In genomic region chr10:88405812-88406211, GRCm38 (mm10) we compare ENCODE assay signal across 15 mouse cellular contexts. TPM values are rescaled to one million over a fixed set of nuclear protein-coding genes. Genes with fewer than 3 reads are reported as not detected.
DNase-seq lines count a peak whose midpoint lies in the region; ATAC-seq and TF ChIP-seq lines count a peak whose summit lies in the region.
"Had no signal": no experiment of that assay in that cellular context is flagged by ENCODE, and none has a peak within 500 bp of the region (broad histone marks: within the 10 kb centered on the region; RNA-seq: fewer than 3 reads in every experiment).

No protein-coding gene starts in this region.

- TF ChIP-seq POLR2A in kidney, adult 2 months (IDR thresholded peaks at IDR 0.05; ENCODE audit: low read depth, low read length), result no peak
- TF ChIP-seq POLR2A in myocyte (IDR thresholded peaks at IDR 0.05; ENCODE audit: insufficient read length, low read depth), result no peak

- H3K4me1 ChIP-seq in kidney, adult 2 months (ENCODE audit: control insufficient read depth, insufficient read depth, low read length), result peaks cover 4% of the 10 kb centered on the region; the same call in 1 of the 2 replicates
- H3K4me1 ChIP-seq in kidney, embryonic 15.5 days, result no peaks in the 10 kb centered on the region
- H3K4me1 ChIP-seq in heart, embryonic 15.5 days (replicated peaks), result peaks cover 20% of the 10 kb centered on the region
- H3K4me1 ChIP-seq: forebrain, embryonic 10.5 days had no signal

- no peak for TF ChIP-seq CTCF in kidney, adult 2 months (conservative IDR thresholded peaks at IDR 0.05; ENCODE audit: insufficient read depth, insufficient read length, low read depth, low read length)

- no peak overlapping the region for H3K4me2 ChIP-seq in kidney, embryonic 15.5 days
- H3K4me2 ChIP-seq in heart, embryonic 15.5 days, result no peak overlapping the region
- peak overlapping the region; percentile 52 for H3K4me2 ChIP-seq in myocyte (ENCODE audit: low read depth)
- H3K4me2 ChIP-seq: heart, embryonic 13.5 days had no signal

- H3K79me2 ChIP-seq in myocyte (ENCODE audit: control insufficient read depth, insufficient read depth), result no peaks in the 10 kb centered on the region

- no peaks in the 10 kb centered on the region for H3K36me3 ChIP-seq in kidney, adult 2 months (ENCODE audit: control insufficient read depth, insufficient read depth, low read length)
- peaks cover 12% of the 10 kb centered on the region; the same call in 1 of the 2 replicates for H3K36me3 ChIP-seq in kidney, embryonic 15.5 days
- H3K36me3 ChIP-seq in heart, embryonic 15.5 days, result peaks cover 4% of the 10 kb centered on the region; the same call in 1 of the 2 replicates
- H3K36me3 ChIP-seq in myocyte (ENCODE audit: control insufficient read depth, insufficient read depth), result no peaks in the 10 kb centered on the region

- 22% methylated on average over 7 of the region's 7 CpGs for WGBS in kidney, adult 2 months
- WGBS in kidney, embryonic 15.5 days, result 58% methylated on average over 7 of the region's 7 CpGs
- 64% methylated on average over 7 of the region's 7 CpGs for WGBS in heart, embryonic 15.5 days

- no peaks in the 10 kb centered on the region for H3K9me3 ChIP-seq in kidney, embryonic 15.5 days (replicated peaks)
- H3K9me3 ChIP-seq in heart, embryonic 15.5 days (replicated peaks), result no peaks in the 10 kb centered on the region
- H3K9me3 ChIP-seq: forebrain, embryonic 10.5 days; heart, embryonic 13.5 days had no signal

- no peaks in the 10 kb centered on the region for H3K27me3 ChIP-seq in kidney, adult 2 months (replicated peaks; ENCODE audit: control insufficient read depth, insufficient read depth, low read length)
- no peaks in the 10 kb centered on the region for H3K27me3 ChIP-seq in kidney, embryonic 15.5 days
- H3K27me3 ChIP-seq in heart, embryonic 15.5 days, result no peaks in the 10 kb centered on the region
- H3K27me3 ChIP-seq in myocyte (ENCODE audit: control insufficient read depth, insufficient read depth, insufficient read length), result no peaks in the 10 kb centered on the region
- H3K27me3 ChIP-seq: heart, embryonic 13.5 days had no signal

- no peak for ATAC-seq in kidney, embryonic 15.5 days (replicated peaks; ENCODE audit: low FRiP score)
- no peak for ATAC-seq in heart, embryonic 15.5 days (replicated peaks; ENCODE audit: insufficient number of reproducible peaks, insufficient read depth, low FRiP score, low read depth)

- no peak overlapping the region for H3K9ac ChIP-seq in kidney, embryonic 15.5 days
- no peak overlapping the region for H3K9ac ChIP-seq in heart, embryonic 15.5 days
- H3K9ac ChIP-seq: heart, embryonic 13.5 days had no signal

- H3K27ac ChIP-seq in kidney, adult 2 months (ENCODE audit: insufficient read depth, low read depth, low read length), result no peak overlapping the region
- no peak overlapping the region for H3K27ac ChIP-seq in kidney, embryonic 15.5 days
- H3K27ac ChIP-seq in heart, embryonic 15.5 days, result peak overlapping the region; percentile 28; the same call in 1 of the 2 replicates
- H3K27ac ChIP-seq: forebrain, embryonic 10.5 days; heart, embryonic 13.5 days had no signal

- no peak overlapping the region for H3K4me3 ChIP-seq in kidney, adult 2 months (ENCODE audit: insufficient read depth, low read depth, low read length)
- no peak overlapping the region for H3K4me3 ChIP-seq in kidney, embryonic 15.5 days (replicated peaks)
- H3K4me3 ChIP-seq in heart, embryonic 15.5 days, result no peak overlapping the region
- no peak overlapping the region for H3K4me3 ChIP-seq in myocyte
- H3K4me3 ChIP-seq: forebrain, embryonic 10.5 days; heart, embryonic 13.5 days had no signal

- DNase-seq in adrenal gland, postnatal 14 days, result peak; percentile 23
- DNase-seq in adrenal gland, postnatal 10 days, result no peak
- DNase-seq in kidney, adult 2 months, result peak; percentile 45
- no peak for DNase-seq in urinary bladder, postnatal 4 days (ENCODE audit: low spot score in 2 of 2)
- no peak for DNase-seq in spleen, adult 12 weeks (ENCODE audit: low spot score)
- DNase-seq: liver; lung, postnatal 4 days had no signal

- no peak overlapping the region for H3ac ChIP-seq in myocyte (ENCODE audit: control insufficient read depth, insufficient read length)

TF ChIP-seq in myocyte, 11 proteins besides CTCF, POLR2A, EP300 and RAD21:
- TF ChIP-seq TCF12 (IDR thresholded peaks at IDR 0.05; ENCODE audit: insufficient read depth, poor library complexity, severe bottlenecking) (no peak), USF1 (IDR thresholded peaks at IDR 0.05; ENCODE audit: low read depth) (no peak), MAX (IDR thresholded peaks at IDR 0.05; ENCODE audit: low read depth) (no peak), MYOG (IDR thresholded peaks at IDR 0.05; ENCODE audit: control insufficient read depth in 1 of 3, insufficient read depth in 1 of 3, insufficient read length in 2 of 3, low read depth in 2 of 3) (no peak), POLR2AphosphoS2 (IDR thresholded peaks at IDR 0.05; ENCODE audit: insufficient read length, low read depth) (no peak), MYOD1 (IDR thresholded peaks at IDR 0.05; ENCODE audit: control insufficient read depth in 1 of 3, insufficient read length in 2 of 3, low read depth in 2 of 3) (no peak), CEBPB (IDR thresholded peaks at IDR 0.05; ENCODE audit: insufficient read depth, poor library complexity, severe bottlenecking) (no peak), E2F4 (IDR thresholded peaks at IDR 0.05; ENCODE audit: insufficient read depth) (no peak), REST (IDR thresholded peaks at IDR 0.05; ENCODE audit: insufficient read depth, insufficient read length) (no peak), SRF (IDR thresholded peaks at IDR 0.05; ENCODE audit: control insufficient read depth, insufficient read length, low read depth) (no peak), TCF3 (IDR thresholded peaks at IDR 0.05; ENCODE audit: insufficient read length, low read depth) (no peak)

RNA-seq across cellular contexts. Expression of gene Gnptab, which starts 26.9 kb away (rescaled TPM):
- 25.0 and 26.1 TPM in 2 replicates for total RNA-seq in adrenal gland, postnatal 14 days (2021)
- total RNA-seq in adrenal gland, postnatal 10 days (2021), result 10 to 100 TPM; 20.0 to 33.8 TPM
- 12.6 and 12.8 TPM in 2 replicates for polyA plus RNA-seq in kidney, adult 2 months (2012; rRNA removed)
- 12.4 and 14.3 TPM in 2 replicates for polyA plus RNA-seq in kidney, embryonic 15.5 days (2015; fragmentation: Nextera tagmentation; extraction: Ambion mirVana)
- polyA plus RNA-seq in heart, embryonic 15.5 days (2015; fragmentation: Nextera tagmentation; extraction: Ambion mirVana), result 7.5 and 10.5 TPM in 2 replicates
- 4.6 TPM for polyA plus RNA-seq in myocyte (2012; fragmentation: generic; extraction: Trizol)

RNA-seq across cellular contexts. Expression of gene Dram1, which starts 26.9 kb away (rescaled TPM):
- total RNA-seq in adrenal gland, postnatal 14 days (2021), result 6.0 and 7.8 TPM in 2 replicates
- total RNA-seq in adrenal gland, postnatal 10 days (2021), result 1 to 10 TPM; 5.0 to 6.5 TPM
- polyA plus RNA-seq in kidney, adult 2 months (2012; rRNA removed), result 16.4 and 18.5 TPM in 2 replicates
- 1.9 and 2.1 TPM in 2 replicates for polyA plus RNA-seq in kidney, embryonic 15.5 days (2015; fragmentation: Nextera tagmentation; extraction: Ambion mirVana)
- polyA plus RNA-seq in heart, embryonic 15.5 days (2015; fragmentation: Nextera tagmentation; extraction: Ambion mirVana), result 3.2 and 5.9 TPM in 2 replicates
- 1.7 TPM for polyA plus RNA-seq in myocyte (2012; fragmentation: generic; extraction: Trizol)

RNA-seq across cellular contexts. Expression of gene Sycp3, which starts 53.6 kb away (rescaled TPM):
- total RNA-seq in adrenal gland, postnatal 14 days (2021), result 0.85 and 1.8 TPM in 2 replicates
- total RNA-seq in adrenal gland, postnatal 10 days (2021), result 1 to 10 TPM in 1 of 2 experiments, under 1 TPM in 1; 0.82 to 1.7 TPM
- not detected in 2 replicates for polyA plus RNA-seq in kidney, adult 2 months (2012; rRNA removed)
- polyA plus RNA-seq in kidney, embryonic 15.5 days (2015; fragmentation: Nextera tagmentation; extraction: Ambion mirVana), result 0.23 and 0.24 TPM in 2 replicates
- polyA plus RNA-seq in heart, embryonic 15.5 days (2015; fragmentation: Nextera tagmentation; extraction: Ambion mirVana), result 0.16 and 0.35 TPM in 2 replicates
- not detected for polyA plus RNA-seq in myocyte (2012; fragmentation: generic; extraction: Trizol)
- total RNA-seq: neutrophil, adult 5-6 weeks had no signal
- polyA plus RNA-seq: C2C12; large intestine, adult 2 months had no signal

Comparison
In these comparisons a context has a peak if more than half of its experiments do, and no peak if none do; other contexts are left out.
1. DNase-seq: peak in adrenal gland, postnatal 14 days (single experiment) and kidney, adult 2 months (single experiment); none in adrenal gland, postnatal 10 days (single experiment), urinary bladder, postnatal 4 days (0 of 2) and spleen, adult 12 weeks (single experiment).